Comparison of ENCODE assay signal across 15 mouse cellular contexts in genomic region chr7:133794720-133795119, GRCm38 (mm10). TPM values are rescaled to one million over a fixed set of nuclear protein-coding genes. Genes with fewer than 3 reads are reported as not detected.
DNase-seq lines count a peak whose midpoint lies in the region; ATAC-seq and TF ChIP-seq lines count a peak whose summit lies in the region.
"Had no signal": no experiment of that assay in that cellular context is flagged by ENCODE, and none has a peak within 500 bp of the region (broad histone marks: within the 10 kb centered on the region; RNA-seq: fewer than 3 reads in every experiment).

No protein-coding gene starts in this region.

- 60% methylated on average over 2 of the region's 2 CpGs for WGBS in cerebellum, adult 2 months
- WGBS in kidney, embryonic 16.5 days = 84% methylated on average over 2 of the region's 2 CpGs
- WGBS in lung, postnatal 0 days = 66% methylated on average over 2 of the region's 2 CpGs

- no peak for TF ChIP-seq EP300 in lung, postnatal 0 days (IDR thresholded peaks at IDR 0.05)

- H3K4me2 ChIP-seq in kidney, embryonic 16.5 days (replicated peaks; ENCODE audit: low read depth, low read length) = no peak overlapping the region
- H3K4me2 ChIP-seq in lung, postnatal 0 days (replicated peaks; ENCODE audit: low read depth, low read length) = no peak overlapping the region
- H3K4me2 ChIP-seq: heart, embryonic 15.5 days; hindbrain, embryonic 14.5 days; liver, embryonic 13.5 days had no signal

- no peaks in the 10 kb centered on the region for H3K36me3 ChIP-seq in kidney, embryonic 16.5 days (ENCODE audit: insufficient read depth, low read length)
- no peaks in the 10 kb centered on the region for H3K36me3 ChIP-seq in lung, postnatal 0 days (ENCODE audit: insufficient read depth, low read length)
- H3K36me3 ChIP-seq: heart, embryonic 15.5 days; liver, embryonic 13.5 days had no signal

- peak; percentile 20 to 41 for DNase-seq in cerebellum, adult 2 months
- no peak for DNase-seq in cerebellum, adult 9-11 months
- peak; percentile 32 for DNase-seq in kidney, adult 9 months
- peak; percentile 38 for DNase-seq in lung, postnatal 0 days (ENCODE audit: low spot score)
- DNase-seq in urinary bladder, adult 2 months (ENCODE audit: low spot score) = peak; percentile 32
- DNase-seq in heart, adult 8-10 months (ENCODE audit: low spot score) = no peak
- no peak for DNase-seq in heart, adult 9 months (ENCODE audit: low spot score in 2 of 2)
- DNase-seq: adrenal gland, postnatal 25 days; embryo, embryonic 11 days; liver, embryonic 13.5 days; right cerebral cortex, postnatal 25 days had no signal

- H3K9ac ChIP-seq in kidney, embryonic 16.5 days (replicated peaks; ENCODE audit: low read length) = no peak overlapping the region
- H3K9ac ChIP-seq in lung, postnatal 0 days (replicated peaks; ENCODE audit: low read depth) = no peak overlapping the region
- H3K9ac ChIP-seq: heart, embryonic 15.5 days; hindbrain, embryonic 14.5 days; liver, embryonic 13.5 days had no signal

- no peak for TF ChIP-seq CTCF in cerebellum, adult 2 months (IDR thresholded peaks at IDR 0.05; ENCODE audit: borderline replicate concordance, insufficient read depth, low read depth, low read length)
- TF ChIP-seq CTCF in lung, postnatal 0 days (IDR thresholded peaks at IDR 0.05) = no peak

- H3K4me1 ChIP-seq in cerebellum, adult 2 months (ENCODE audit: control insufficient read depth, insufficient read depth, low read length) = peaks cover 24% of the 10 kb centered on the region
- H3K4me1 ChIP-seq in kidney, embryonic 16.5 days (ENCODE audit: insufficient read depth, low read length) = 0 out of 2 replicates have a peak, but pooled peaks cover 5% of the 10 kb centered on the region
- H3K4me1 ChIP-seq in lung, postnatal 0 days (ENCODE audit: insufficient read depth, low read depth, low read length) = no peaks in the 10 kb centered on the region; the same call in 1 of the 2 replicates
- H3K4me1 ChIP-seq: liver, embryonic 13.5 days had no signal

- no peaks in the 10 kb centered on the region for H3K9me3 ChIP-seq in kidney, embryonic 16.5 days (ENCODE audit: low read length)
- H3K9me3 ChIP-seq in lung, postnatal 0 days (ENCODE audit: low read length) = no peaks in the 10 kb centered on the region
- H3K9me3 ChIP-seq: heart, embryonic 15.5 days; liver, embryonic 13.5 days had no signal

- H3K27me3 ChIP-seq in cerebellum, adult 2 months (ENCODE audit: control insufficient read depth, insufficient read depth, low read length) = no peaks in the 10 kb centered on the region
- no peaks in the 10 kb centered on the region for H3K27me3 ChIP-seq in kidney, embryonic 16.5 days (ENCODE audit: insufficient read depth, low read length)
- no peaks in the 10 kb centered on the region for H3K27me3 ChIP-seq in lung, postnatal 0 days (replicated peaks; ENCODE audit: insufficient read depth, low read length)
- H3K27me3 ChIP-seq: heart, embryonic 15.5 days; liver, embryonic 13.5 days had no signal

- no peak overlapping the region for H3K27ac ChIP-seq in cerebellum, adult 2 months (ENCODE audit: insufficient read depth, low read length)
- H3K27ac ChIP-seq in kidney, embryonic 16.5 days (ENCODE audit: low read length) = no peak overlapping the region
- H3K27ac ChIP-seq in lung, postnatal 0 days (ENCODE audit: low read length) = no peak overlapping the region
- H3K27ac ChIP-seq: heart, embryonic 15.5 days; hindbrain, embryonic 14.5 days; liver, embryonic 13.5 days had no signal

- no peak overlapping the region for H3K4me3 ChIP-seq in cerebellum, adult 2 months (replicated peaks; ENCODE audit: insufficient read depth, low read depth, low read length)
- H3K4me3 ChIP-seq in kidney, embryonic 16.5 days (ENCODE audit: low read length) = no peak overlapping the region
- no peak overlapping the region for H3K4me3 ChIP-seq in lung, postnatal 0 days (ENCODE audit: low read depth, low read length)
- H3K4me3 ChIP-seq: heart, embryonic 15.5 days; liver, embryonic 13.5 days had no signal

- ATAC-seq in kidney, embryonic 16.5 days (ENCODE audit: low FRiP score, low TSS enrichment) = no peak
- peak; percentile 47 for ATAC-seq in lung, postnatal 0 days

- TF ChIP-seq POLR2A in cerebellum, adult 2 months (IDR thresholded peaks at IDR 0.05; ENCODE audit: borderline replicate concordance, insufficient read depth, low read length) = no peak

RNA-seq across cellular contexts. Expression of gene Dhx32, which starts 12.2 kb away (rescaled TPM):
- polyA plus RNA-seq in cerebellum, adult 2 months (2012; rRNA removed) = 25.3 and 29.6 TPM in 2 replicates
- polyA plus RNA-seq in kidney, embryonic 16.5 days (2015; fragmentation: Nextera tagmentation; extraction: Ambion mirVana) = 24.2 and 24.3 TPM in 2 replicates
- 22.0 and 25.1 TPM in 2 replicates for polyA plus RNA-seq in lung, postnatal 0 days (2015; fragmentation: Nextera tagmentation; extraction: Ambion mirVana)
- polyA plus RNA-seq in urinary bladder, adult 2 months (2012; rRNA removed) = 35.3 and 37.3 TPM in 2 replicates
- 10 to 100 TPM; 42.9 to 61.1 (median 50.7) TPM for total RNA-seq in heart, adult 8-10 months (2022)

RNA-seq across cellular contexts. Expression of gene Fank1, which starts 18.1 kb away (rescaled TPM):
- polyA plus RNA-seq in cerebellum, adult 2 months (2012; rRNA removed) = 1.5 and 1.6 TPM in 2 replicates
- 0.36 and 0.50 TPM in 2 replicates for polyA plus RNA-seq in kidney, embryonic 16.5 days (2015; fragmentation: Nextera tagmentation; extraction: Ambion mirVana)
- 6.8 and 6.9 TPM in 2 replicates for polyA plus RNA-seq in lung, postnatal 0 days (2015; fragmentation: Nextera tagmentation; extraction: Ambion mirVana)
- 0.13 and 0.29 TPM in 2 replicates for polyA plus RNA-seq in urinary bladder, adult 2 months (2012; rRNA removed)
- not detected for total RNA-seq in heart, adult 8-10 months (2022)
- total RNA-seq: megakaryocyte-erythroid progenitor cell, adult 5-6 weeks had no signal
- polyA plus RNA-seq: liver, embryonic 13.5 days had no signal

Comparison
In these comparisons a context has a peak if more than half of its experiments do, and no peak if none do; other contexts are left out.
1. DNase-seq: peak in cerebellum, adult 2 months (2 of 2), kidney, adult 9 months (single experiment), lung, postnatal 0 days (single experiment) and urinary bladder, adult 2 months (single experiment); none in cerebellum, adult 9-11 months (single experiment), heart, adult 8-10 months (single experiment) and heart, adult 9 months (0 of 2).